Mouse (Mus musculus) kidney, postnatal 25 days (tissue): Measurements from ENCODE around the gene BC030499.

Experiments used
- DNase-seq, 2 experiments: peaks; one replicate each; pipeline ENCODE4 v3.0.0; 2021; ENCODE audit warnings: mixed read lengths in 2 of 2

The BC030499 gene

GRCm38 (mm10) chr11:78310861-78311511 lies 20.3 kb downstream of the BC030499 start:
- DNase-seq: peak in 1 of 2 experiments; percentile 19

GRCm38 (mm10) chr11:78313662-78314061 lies 23.0 kb downstream of the BC030499 start:
- no peak for DNase-seq

GRCm38 (mm10) chr11:78318411-78318810 lies 27.8 kb downstream of the BC030499 start:
- DNase-seq: no peak

- DNase-seq: peak; percentile 16 to 30
Measured at GRCm38 (mm10) chr11:78322076-78322831, 31.6 kb downstream of the BC030499 start.

GRCm38 (mm10) chr11:78322860-78323259 lies 32.2 kb downstream of the BC030499 start, which contains the start of gene Aldoc:
Gene Aldoc, plus strand, starts transcription at chr11:78322968.
- peak; percentile 92 to 97 for DNase-seq

- peak in 1 of 2 experiments; percentile 28 for DNase-seq
Measured at GRCm38 (mm10) chr11:78324000-78324785, 33.6 kb downstream of the BC030499 start.

GRCm38 (mm10) chr11:78324965-78325364 lies 34.3 kb downstream of the BC030499 start:
- DNase-seq: peak in 1 of 2 experiments; percentile 36

GRCm38 (mm10) chr11:78327215-78327614 lies 36.6 kb downstream of the BC030499 start:
- DNase-seq: no peak

- peak; percentile 99 for DNase-seq
Measured at GRCm38 (mm10) chr11:78327634-78328511, 37.2 kb downstream of the BC030499 start, which contains the start of gene Pigs. Gene Pigs, plus strand, starts transcription at chr11:78328415.

- peak; percentile 20 to 39 for DNase-seq
Measured at GRCm38 (mm10) chr11:78328512-78329056, 37.9 kb downstream of the BC030499 start.

GRCm38 (mm10) chr11:78332676-78333075 lies 42.0 kb downstream of the BC030499 start:
- DNase-seq: no peak

- no peak for DNase-seq
Measured at GRCm38 (mm10) chr11:78333992-78334391, 43.4 kb downstream of the BC030499 start.

GRCm38 (mm10) chr11:78337040-78337439 lies 46.4 kb downstream of the BC030499 start:
- no peak for DNase-seq

GRCm38 (mm10) chr11:78341702-78342101 lies 51.1 kb downstream of the BC030499 start:
- DNase-seq: peak in 1 of 2 experiments; percentile 34

GRCm38 (mm10) chr11:78343381-78344327 lies 53.0 kb downstream of the BC030499 start, which contains the start of gene Unc119:
Gene Unc119, plus strand, starts transcription at chr11:78343482.
- peak; percentile 79 to 89 for DNase-seq

GRCm38 (mm10) chr11:78344328-78344889 lies 53.8 kb downstream of the BC030499 start:
- DNase-seq: no peak

GRCm38 (mm10) chr11:78344890-78345715 lies 54.5 kb downstream of the BC030499 start:
- DNase-seq: peak; percentile 56 to 69

- no peak for DNase-seq
Measured at GRCm38 (mm10) chr11:78345801-78346200, 55.2 kb downstream of the BC030499 start.
